Mouse (Mus musculus) forebrain, embryonic 12.5 days (tissue): ENCODE results near the gene Sptlc2. TPM values are rescaled to one million over a fixed set of nuclear protein-coding genes. Genes with fewer than 3 reads are reported as not detected.

Experiments
- ATAC-seq: fragments of 200-750 bp; cut with Nextera tagmentation; 2 replicates; pipeline ENCODE4 v1.8.0; 2017; ENCODE audit warnings: moderate TSS enrichment; ENCODE audit not compliant: low FRiP score
- H3K27ac ChIP-seq: fragments of 300-500 bp; sonication (generic); 2 replicates; pipeline ENCODE4 v1.5.1; 2016; ENCODE audit warnings: mild to moderate bottlenecking
- H3K27me3 ChIP-seq: fragments of 300-500 bp; sonication (generic); 2 replicates; pipeline ENCODE4 v1.6.1; 2016; ENCODE audit warnings: mild to moderate bottlenecking
- H3K36me3 ChIP-seq: fragments of 300-500 bp; sonication (generic); replicated peaks from 2 replicates; pipeline ENCODE4 v1.6.1; 2016; ENCODE audit warnings: mild to moderate bottlenecking
- H3K4me1 ChIP-seq: fragments of 300-500 bp; sonication (generic); 2 replicates; pipeline ENCODE4 v1.6.1; 2016
- H3K4me2 ChIP-seq: fragments of 300-500 bp; sonication (generic); 2 replicates; pipeline ENCODE4 v1.6.1; 2016; ENCODE audit warnings: mild to moderate bottlenecking, moderate library complexity
- H3K4me3 ChIP-seq: fragments of 300-500 bp; sonication (generic); replicated peaks from 2 replicates; pipeline ENCODE4 v1.5.1; 2016; ENCODE audit warnings: mild to moderate bottlenecking
- H3K9ac ChIP-seq: fragments of 300-500 bp; sonication (generic); 2 replicates; pipeline ENCODE4 v1.6.1; 2016; ENCODE audit warnings: mild to moderate bottlenecking
- H3K9me3 ChIP-seq: fragments of 300-500 bp; sonication (generic); 2 replicates; pipeline ENCODE4 v1.6.1; 2016
- WGBS: fragments of 180-500 bp; shearing (Covaris S2); methylation state at CpG from one replicate; pipeline ENCODE4 v1.1.7; 2016; 5-methylcytosine and 5-hydroxymethylcytosine counted together
- polyA plus RNA-seq: library from polyadenylated mRNA; unstranded; fragments of >200 nt; fragmentation: Nextera tagmentation; extraction: Ambion mirVana; gene quantifications from 2 replicates; pipeline ENCODE4 v1.2.1, GENCODE M21; 2016

Gene Sptlc2
- polyA plus RNA-seq, 1 experiment from 2014 or later, result 54.2 TPM

DNA sequence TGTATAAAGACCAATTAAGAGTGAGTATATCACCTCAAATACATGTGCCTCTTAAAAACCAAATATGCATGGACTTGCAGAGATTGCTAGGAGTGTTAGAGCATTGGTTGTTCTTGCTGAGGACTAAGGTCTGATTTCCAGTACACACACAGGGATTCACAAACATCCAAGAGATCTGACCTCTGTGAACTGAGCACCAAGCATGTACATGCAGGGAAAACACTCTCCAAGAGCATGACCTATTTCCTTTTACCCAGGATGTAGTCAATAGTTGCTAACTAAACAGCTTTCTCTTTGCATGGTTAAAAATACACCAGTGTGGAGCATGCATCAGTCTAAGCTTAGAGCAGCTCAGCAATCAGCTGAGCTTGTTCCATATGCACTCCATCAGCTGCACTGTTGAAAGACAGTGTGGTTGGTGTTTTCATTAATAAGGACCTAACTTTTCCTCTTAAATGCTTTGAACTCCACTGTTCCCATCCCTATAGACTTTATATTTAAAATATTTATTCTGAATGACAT, 45.0 kb downstream of the Sptlc2 start:
- Histone ChIP-seq H3K4me1 (no peaks in the 10 kb centered on the region), H3K36me3 (peaks cover 10% of the 10 kb centered on the region), H3K9me3 (no peaks in the 10 kb centered on the region), H3K4me3 (no peak overlapping the region), H3K27ac (no peak overlapping the region), H3K27me3 (no peaks in the 10 kb centered on the region), H3K4me2 (no peak overlapping the region), H3K9ac (no peak overlapping the region)
- no peak for ATAC-seq

DNA sequence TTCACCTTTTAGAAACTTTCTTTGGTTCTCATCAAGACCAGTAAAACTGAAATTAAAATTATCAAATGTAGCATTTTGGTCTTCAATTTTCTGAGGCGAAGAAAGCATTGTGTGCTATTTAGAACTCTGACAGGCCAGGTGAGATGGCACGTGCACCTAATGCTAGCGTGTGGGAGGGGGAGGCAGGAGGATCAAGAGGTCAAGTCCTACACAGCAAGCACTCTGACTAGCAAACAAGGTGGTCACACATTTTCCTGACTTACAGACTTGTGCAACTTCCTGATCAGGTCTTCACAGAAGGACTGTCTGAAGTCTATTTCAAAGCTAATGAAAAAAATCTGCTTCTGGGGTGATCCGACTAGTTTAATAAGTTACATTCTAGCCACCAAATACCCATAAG, 50.1 kb downstream of the Sptlc2 start:
- Histone ChIP-seq H3K4me3 (no peak overlapping the region), H3K9me3 (no peaks in the 10 kb centered on the region), H3K4me2 (no peak overlapping the region), H3K4me1 (no peaks in the 10 kb centered on the region), H3K27ac (no peak overlapping the region), H3K9ac (no peak overlapping the region), H3K27me3 (no peaks in the 10 kb centered on the region), H3K36me3 (no peaks in the 10 kb centered on the region; the same call in 1 of the 2 replicates)
- WGBS, result 90% methylated on average over 4 of the region's 4 CpGs
- ATAC-seq, result no peak

- Histone ChIP-seq H3K27me3 (no peaks in the 10 kb centered on the region), H3K9ac (no peak overlapping the region), H3K4me1 (peaks cover 13% of the 10 kb centered on the region; the same call in 1 of the 2 replicates), H3K4me3 (no peak overlapping the region), H3K27ac (no peak overlapping the region), H3K9me3 (no peaks in the 10 kb centered on the region), H3K4me2 (no peak overlapping the region), H3K36me3 (no peaks in the 10 kb centered on the region; the same call in 1 of the 2 replicates)
- 35% methylated on average over 2 of the region's 2 CpGs for WGBS
- ATAC-seq, result no peak
Observed at GRCm38 (mm10) chr12:87334886-87335285, 53.3 kb downstream of the Sptlc2 start.

GRCm38 (mm10) chr12:87333794-87334193, 54.4 kb downstream of the Sptlc2 start:
- H3K4me1 ChIP-seq, result peaks cover 13% of the 10 kb centered on the region; the same call in 1 of the 2 replicates
- peaks cover 7% of the 10 kb centered on the region; the same call in 1 of the 2 replicates for H3K27me3 ChIP-seq
- no peak overlapping the region for H3K4me3 ChIP-seq
- no peaks in the 10 kb centered on the region for H3K36me3 ChIP-seq
- no peak overlapping the region for H3K4me2 ChIP-seq
- ATAC-seq, result no peak
- no peaks in the 10 kb centered on the region for H3K9me3 ChIP-seq
- H3K9ac ChIP-seq, result no peak overlapping the region
- no peak overlapping the region for H3K27ac ChIP-seq

- no peak overlapping the region for H3K27ac ChIP-seq
- 92% methylated on average over 4 of the region's 4 CpGs for WGBS
- ATAC-seq, result no peak
Observed at GRCm38 (mm10) chr12:87332511-87332910, 55.6 kb downstream of the Sptlc2 start.

GRCm38 (mm10) chr12:87331908-87332307, 56.2 kb downstream of the Sptlc2 start:
- H3K9me3 ChIP-seq, result no peaks in the 10 kb centered on the region
- no peak for ATAC-seq
- H3K27ac ChIP-seq, result no peak overlapping the region
- WGBS, result 31% methylated on average over 5 of the region's 5 CpGs
- H3K36me3 ChIP-seq, result no peaks in the 10 kb centered on the region
- H3K27me3 ChIP-seq, result peaks cover 13% of the 10 kb centered on the region
- H3K4me1 ChIP-seq, result peaks cover 25% of the 10 kb centered on the region
- H3K9ac ChIP-seq, result no peak overlapping the region
- no peak overlapping the region for H3K4me3 ChIP-seq
- no peak overlapping the region for H3K4me2 ChIP-seq

More at GRCm38 (mm10) chr12:87332511-87332910, 55.6 kb downstream of the Sptlc2 start:
- no peak overlapping the region for H3K4me3 ChIP-seq
- no peak overlapping the region for H3K9ac ChIP-seq
- H3K36me3 ChIP-seq, result no peaks in the 10 kb centered on the region
- H3K27me3 ChIP-seq, result peaks cover 13% of the 10 kb centered on the region
- H3K4me2 ChIP-seq, result no peak overlapping the region
- no peaks in the 10 kb centered on the region for H3K9me3 ChIP-seq
- peaks cover 20% of the 10 kb centered on the region for H3K4me1 ChIP-seq

GRCm38 (mm10) chr12:87331053-87331456, 57.1 kb downstream of the Sptlc2 start:
- ATAC-seq, result no peak
- Histone ChIP-seq H3K4me1 (peaks cover 30% of the 10 kb centered on the region), H3K36me3 (no peaks in the 10 kb centered on the region), H3K4me2 (no peak overlapping the region), H3K27ac (no peak overlapping the region), H3K9ac (no peak overlapping the region), H3K9me3 (no peaks in the 10 kb centered on the region), H3K27me3 (peaks cover 15% of the 10 kb centered on the region), H3K4me3 (no peak overlapping the region)
- WGBS, result 42% methylated on average over 6 of the region's 6 CpGs

- Histone ChIP-seq H3K27ac (no peak overlapping the region), H3K27me3 (peaks cover 22% of the 10 kb centered on the region)
Observed at GRCm38 (mm10) chr12:87330213-87330612, 57.9 kb downstream of the Sptlc2 start.

GRCm38 (mm10) chr12:87328025-87328424, 60.1 kb downstream of the Sptlc2 start:
- WGBS, result 12% methylated on average over 4 of the region's 4 CpGs
- H3K9ac ChIP-seq, result no peak overlapping the region
- no peak overlapping the region for H3K27ac ChIP-seq
- peaks cover 31% of the 10 kb centered on the region for H3K4me1 ChIP-seq
- 0 out of 2 replicates have a peak, but pooled peaks have one; percentile 14 for ATAC-seq
- H3K4me3 ChIP-seq, result no peak overlapping the region
- no peaks in the 10 kb centered on the region; the same call in 1 of the 2 replicates for H3K36me3 ChIP-seq
- peaks cover 26% of the 10 kb centered on the region for H3K27me3 ChIP-seq
- no peak overlapping the region for H3K4me2 ChIP-seq
- no peaks in the 10 kb centered on the region for H3K9me3 ChIP-seq

More at GRCm38 (mm10) chr12:87330213-87330612, 57.9 kb downstream of the Sptlc2 start:
- Histone ChIP-seq H3K9ac (no peak overlapping the region), H3K4me2 (no peak overlapping the region), H3K4me3 (no peak overlapping the region), H3K36me3 (no peaks in the 10 kb centered on the region), H3K4me1 (peaks cover 31% of the 10 kb centered on the region), H3K9me3 (no peaks in the 10 kb centered on the region)
- ATAC-seq, result no peak
- WGBS, result 72% methylated on average over 2 of the region's 2 CpGs

- peak; percentile 65; the same call in 1 of the 2 replicates for ATAC-seq
- H3K4me1 ChIP-seq, result peaks cover 31% of the 10 kb centered on the region
- H3K36me3 ChIP-seq, result no peaks in the 10 kb centered on the region; the same call in 1 of the 2 replicates
- no peak overlapping the region for H3K4me2 ChIP-seq
- 4% methylated on average over 7 of the region's 7 CpGs for WGBS
- no peak overlapping the region for H3K9ac ChIP-seq
- H3K27me3 ChIP-seq, result peaks cover 26% of the 10 kb centered on the region
- no peaks in the 10 kb centered on the region for H3K9me3 ChIP-seq
- no peak overlapping the region for H3K27ac ChIP-seq
- H3K4me3 ChIP-seq, result no peak overlapping the region
Observed at GRCm38 (mm10) chr12:87327610-87328009, 60.5 kb downstream of the Sptlc2 start.

DNA sequence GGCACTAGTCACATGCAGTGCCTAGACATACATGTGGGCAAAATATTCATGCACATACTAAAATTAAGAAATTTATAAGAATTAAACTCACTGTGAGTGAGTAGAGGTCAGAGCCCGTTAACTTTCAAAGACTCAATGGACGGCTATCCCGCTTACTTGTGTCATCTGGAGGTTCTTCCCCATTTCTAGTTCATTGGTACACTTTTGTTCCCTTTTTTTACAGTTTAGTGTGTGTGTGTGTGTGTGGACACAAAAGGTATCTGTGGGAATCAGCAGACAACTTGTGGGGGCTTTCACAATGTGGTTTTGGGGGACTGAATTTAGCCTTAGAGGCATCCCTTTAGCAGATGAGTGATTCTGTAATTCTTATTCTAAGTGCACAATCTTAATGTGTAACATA, 62.7 kb downstream of the Sptlc2 start:
- Histone ChIP-seq H3K4me1 (peaks cover 18% of the 10 kb centered on the region), H3K4me2 (no peak overlapping the region), H3K9me3 (no peaks in the 10 kb centered on the region), H3K9ac (no peak overlapping the region), H3K4me3 (no peak overlapping the region), H3K27me3 (peaks cover 26% of the 10 kb centered on the region), H3K27ac (no peak overlapping the region), H3K36me3 (no peaks in the 10 kb centered on the region; the same call in 1 of the 2 replicates)
- ATAC-seq, result no peak
- 91% methylated on average over 3 of the region's 3 CpGs for WGBS

GRCm38 (mm10) chr12:87319229-87319628, 68.9 kb downstream of the Sptlc2 start:
- no peaks in the 10 kb centered on the region; the same call in 1 of the 2 replicates for H3K36me3 ChIP-seq
- no peaks in the 10 kb centered on the region; the same call in 1 of the 2 replicates for H3K27me3 ChIP-seq
- H3K4me3 ChIP-seq, result no peak overlapping the region
- no peak overlapping the region for H3K9ac ChIP-seq
- no peaks in the 10 kb centered on the region for H3K9me3 ChIP-seq
- no peak overlapping the region for H3K27ac ChIP-seq
- no peaks in the 10 kb centered on the region for H3K4me1 ChIP-seq
- ATAC-seq, result no peak
- 87% methylated on average over 3 of the region's 3 CpGs for WGBS
- no peak overlapping the region for H3K4me2 ChIP-seq

DNA sequence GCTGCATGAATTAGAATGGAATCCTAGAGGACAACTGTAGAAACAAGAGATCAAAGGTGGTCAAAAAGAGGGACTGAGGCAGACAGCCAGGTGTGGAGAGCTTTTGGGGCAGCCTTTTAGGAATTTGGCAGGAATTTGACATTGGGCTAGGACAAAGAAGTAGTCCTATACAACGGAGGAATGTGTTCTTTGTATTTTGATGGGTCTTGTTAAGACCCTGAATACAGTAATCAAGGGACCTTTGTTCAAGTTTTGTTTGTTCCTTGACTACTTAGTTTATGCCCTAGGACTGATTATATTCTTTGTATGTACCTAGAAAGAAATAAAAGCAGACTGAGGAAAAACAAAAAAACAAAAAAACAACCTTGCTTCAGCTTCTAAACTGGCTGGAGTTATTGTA, 70.2 kb downstream of the Sptlc2 start:
- WGBS, result 58% methylated on average over 1 of the region's 1 CpGs
- no peak overlapping the region for H3K27ac ChIP-seq

More for the DNA sequence above, 70.2 kb downstream of the Sptlc2 start:
- Histone ChIP-seq H3K9me3 (no peaks in the 10 kb centered on the region), H3K27me3 (no peaks in the 10 kb centered on the region), H3K4me1 (no peaks in the 10 kb centered on the region), H3K4me3 (no peak overlapping the region), H3K36me3 (no peaks in the 10 kb centered on the region), H3K4me2 (no peak overlapping the region), H3K9ac (no peak overlapping the region)
- ATAC-seq, result no peak
